Mouse (Mus musculus): ENCODE measurements at regions not wholly inside any gene's neighbourhood (a gene's known extent, or its start where the extent isn't known, plus 50 kb on each side); places are given as distances from the start of the nearest gene placed in this dataset.

DNA sequence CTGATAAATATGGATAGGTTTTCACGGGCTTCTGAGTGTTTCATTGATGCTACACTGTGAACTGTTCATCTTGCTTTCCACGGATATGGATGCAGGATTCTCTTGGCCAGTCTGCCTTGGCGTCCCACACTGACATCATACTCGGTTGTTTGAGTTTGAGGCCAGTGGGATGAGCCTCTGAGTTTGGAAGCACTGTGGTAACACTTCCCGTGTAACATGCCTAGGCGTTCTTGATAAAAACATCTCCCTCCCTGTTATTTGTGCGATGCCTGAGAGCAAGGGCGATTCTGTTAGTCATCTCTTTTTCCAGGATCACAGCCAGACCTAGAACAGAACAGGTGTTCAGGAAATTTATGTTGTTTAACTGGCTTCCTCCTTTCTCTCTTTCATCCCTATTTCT, 482.5 kb upstream of the Id2 start:
- Histone ChIP-seq H3K27me3 (replicated peaks) (no peaks in the 10 kb centered on the region), H3K4me1 (ENCODE audit: control insufficient read depth in 1 of 2, insufficient read depth in 2 of 2) (no peaks in the 10 kb centered on the region), H3K4me3 (replicated peaks in 1 of 3; ENCODE audit: low read depth in 2 of 3, low read length in 2 of 3, poor library complexity in 1 of 3) (no peak overlapping the region), H3K9me3 (replicated peaks; ENCODE audit: low read length) (no peaks in the 10 kb centered on the region), H3K9ac (ENCODE audit: insufficient read depth, low read depth) (no peak overlapping the region), H3K36me3 (replicated peaks in 1 of 2; ENCODE audit: control insufficient read depth in 1 of 2, insufficient read depth in 1 of 2, low read length in 1 of 2) (no peaks in the 10 kb centered on the region), H3K4me2 (ENCODE audit: insufficient read depth, low read depth, poor library complexity, severe bottlenecking) (no peak overlapping the region), H3K79me2 (replicated peaks; ENCODE audit: control insufficient read depth, extremely low read depth, insufficient read depth, poor library complexity, severe bottlenecking) (no peaks in the 10 kb centered on the region), H3K27ac (ENCODE audit: insufficient read depth, low read depth) (no peak overlapping the region)
- in situ Hi-C loops (cut with MboI; ENCODE audit: low pct_ligation_motif_present, low pct_unique_long_range_greater_than_20kb, low sequenced_read_pairs) = no loop called here
- no peak for TF ChIP-seq MAX (IDR thresholded peaks at IDR 0.05; ENCODE audit: low read length)
- no peak for TF ChIP-seq JUN (IDR thresholded peaks at IDR 0.05; ENCODE audit: insufficient read depth, low read depth, low read length)
- TF ChIP-seq MAZ (IDR thresholded peaks at IDR 0.05; ENCODE audit: low read depth, low read length) = no peak
- no peak for TF ChIP-seq MEF2A (IDR thresholded peaks at IDR 0.05; ENCODE audit: borderline replicate concordance, low read depth, low read length)
- dilution Hi-C loops (cut with MboI; ENCODE audit: extremely low pct_ligation_motif_present, extremely low pct_unique_long_range_greater_than_20kb, low sequenced_read_pairs) = no loop called here
- DNase-seq (ENCODE audit: extremely low read depth) = no peak

GRCm38 (mm10) chr12:25565131-25565530, 468.2 kb upstream of the Id2 start:
- no peak for TF ChIP-seq BHLHE40 (IDR thresholded peaks at IDR 0.05; ENCODE audit: low read depth, low read length)
- TF ChIP-seq JUND (conservative IDR thresholded peaks at IDR 0.05; ENCODE audit: low read depth, low read length) = no peak
- TF ChIP-seq ZKSCAN1 (IDR thresholded peaks at IDR 0.05; ENCODE audit: borderline replicate concordance, low read depth, low read length) = no peak
- TF ChIP-seq MAX (IDR thresholded peaks at IDR 0.05; ENCODE audit: low read length) = no peak
- TF ChIP-seq MAZ (IDR thresholded peaks at IDR 0.05; ENCODE audit: low read depth, low read length) = no peak
- no peak for TF ChIP-seq HCFC1 (IDR thresholded peaks at IDR 0.05; ENCODE audit: low read depth, low read length)
- TF ChIP-seq POLR2AphosphoS2 (IDR thresholded peaks at IDR 0.05; ENCODE audit: low read depth, low read length) = no peak
- TF ChIP-seq KAT2A (IDR thresholded peaks at IDR 0.05; ENCODE audit: insufficient replicate concordance, low read length) = no peak
- no peak for TF ChIP-seq UBTF (IDR thresholded peaks at IDR 0.05; ENCODE audit: low read depth, low read length)
- no peak for TF ChIP-seq ZC3H11A (IDR thresholded peaks at IDR 0.05; ENCODE audit: low read depth, low read length)
- TF ChIP-seq MAFK (IDR thresholded peaks at IDR 0.05; ENCODE audit: insufficient replicate concordance, low read length) = no peak
- TF ChIP-seq ZMIZ1 (IDR thresholded peaks at IDR 0.05; ENCODE audit: low read depth, low read length) = no peak
- no peak for TF ChIP-seq POLR2A (IDR thresholded peaks at IDR 0.05; ENCODE audit: low read depth, low read length)
- no peak for TF ChIP-seq E2F4 (IDR thresholded peaks at IDR 0.05; ENCODE audit: insufficient replicate concordance, low read depth, low read length)
- no peak for TF ChIP-seq ETS1 (conservative IDR thresholded peaks at IDR 0.05; ENCODE audit: low read depth, low read length)
- TF ChIP-seq JUN (IDR thresholded peaks at IDR 0.05; ENCODE audit: insufficient read depth, low read depth, low read length) = no peak
- Histone ChIP-seq H3K4me1 (ENCODE audit: control insufficient read depth in 1 of 2, insufficient read depth in 2 of 2) (no peaks in the 10 kb centered on the region), H3K9me3 (replicated peaks; ENCODE audit: low read length) (no peaks in the 10 kb centered on the region), H3K27me3 (replicated peaks) (no peaks in the 10 kb centered on the region), H3K27ac (ENCODE audit: insufficient read depth, low read depth) (no peak overlapping the region), H3K4me3 (replicated peaks in 1 of 3; ENCODE audit: low read depth in 2 of 3, low read length in 2 of 3, poor library complexity in 1 of 3) (no peak overlapping the region), H3K79me2 (replicated peaks; ENCODE audit: control insufficient read depth, extremely low read depth, insufficient read depth, poor library complexity, severe bottlenecking) (no peaks in the 10 kb centered on the region), H3K36me3 (replicated peaks in 1 of 2; ENCODE audit: control insufficient read depth in 1 of 2, insufficient read depth in 1 of 2, low read length in 1 of 2) (no peaks in the 10 kb centered on the region), H3K4me2 (ENCODE audit: insufficient read depth, low read depth, poor library complexity, severe bottlenecking) (no peak overlapping the region), H3K9ac (ENCODE audit: insufficient read depth, low read depth) (no peak overlapping the region)
- in situ Hi-C loops (cut with MboI; ENCODE audit: low pct_ligation_motif_present, low pct_unique_long_range_greater_than_20kb, low sequenced_read_pairs) (no loop called here), dilution Hi-C loops (cut with MboI; ENCODE audit: extremely low pct_ligation_motif_present, extremely low pct_unique_long_range_greater_than_20kb, low sequenced_read_pairs) (no loop called here)
- DNase-seq (ENCODE audit: extremely low read depth) = no peak
